Mouse (Mus musculus) small intestine, adult 2 months (tissue): ENCODE results near the gene Gm20388.

Experiments
- CTCF ChIP-seq: fragments of 200-500 bp; IDR thresholded peaks from 2 replicates; pipeline ENCODE4 v1.5.1; 2012; ENCODE audit warnings: low read depth, mild to moderate bottlenecking, control low read depth, inconsistent platforms, low read length, moderate library complexity, mixed read lengths; ENCODE audit not compliant: insufficient replicate concordance, insufficient read length; ENCODE audit errors: extremely low read depth
- POLR2A ChIP-seq: fragments of 200-500 bp; IDR thresholded peaks from 2 replicates; pipeline ENCODE4 v1.6.1; 2012; ENCODE audit warnings: low read depth, mild to moderate bottlenecking, control low read depth, inconsistent platforms, low read length, moderate library complexity

- TF ChIP-seq CTCF (no peak), POLR2A (no peak)
Measured at GRCm38 (mm10) chr8:122745750-122746275, 2835.2 kb downstream of the Gm20388 start.
